Mouse (Mus musculus) cerebellum, postnatal 4 days (tissue): Measurements from ENCODE around the gene Trex1.

Experiments used
- DNase-seq, 2 experiments: peaks; one replicate each; pipeline ENCODE4 v3.0.0; 2022; ENCODE audit warnings: low spot score in 2 of 2, mixed read lengths in 1 of 2

Gene Trex1

DNA sequence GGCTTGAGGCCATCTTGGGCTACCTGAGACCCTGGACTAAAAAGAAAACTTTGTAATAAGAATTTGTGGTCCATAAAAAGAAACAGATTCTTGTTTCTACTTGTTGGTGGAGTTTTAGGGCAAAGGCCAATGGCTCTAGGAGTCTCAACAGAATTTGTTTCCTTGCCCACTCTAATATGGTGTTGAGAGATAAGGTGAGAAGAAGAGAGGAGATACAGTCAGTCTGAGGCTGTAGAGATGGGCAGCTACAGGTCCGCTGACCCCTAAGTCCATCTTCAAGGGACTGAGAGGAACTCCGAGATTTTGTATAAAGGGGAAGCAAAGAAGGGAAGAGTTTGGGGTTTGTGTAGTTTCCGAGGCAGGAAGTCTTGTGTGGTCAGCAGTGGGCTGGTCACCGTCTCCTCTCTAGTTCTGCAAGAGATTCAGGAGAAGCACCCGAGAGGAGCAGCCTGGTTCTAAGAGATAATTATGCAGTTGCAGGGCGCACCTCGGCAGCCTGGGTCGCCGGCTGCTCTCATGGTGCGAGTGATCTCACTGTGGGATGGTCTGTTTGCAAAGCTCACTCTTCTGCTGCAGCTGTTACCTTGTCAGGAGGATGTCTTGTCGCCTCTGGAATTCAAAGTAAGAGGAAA lies 42.4 kb downstream of the Trex1 start:
- no peak for DNase-seq

DNA sequence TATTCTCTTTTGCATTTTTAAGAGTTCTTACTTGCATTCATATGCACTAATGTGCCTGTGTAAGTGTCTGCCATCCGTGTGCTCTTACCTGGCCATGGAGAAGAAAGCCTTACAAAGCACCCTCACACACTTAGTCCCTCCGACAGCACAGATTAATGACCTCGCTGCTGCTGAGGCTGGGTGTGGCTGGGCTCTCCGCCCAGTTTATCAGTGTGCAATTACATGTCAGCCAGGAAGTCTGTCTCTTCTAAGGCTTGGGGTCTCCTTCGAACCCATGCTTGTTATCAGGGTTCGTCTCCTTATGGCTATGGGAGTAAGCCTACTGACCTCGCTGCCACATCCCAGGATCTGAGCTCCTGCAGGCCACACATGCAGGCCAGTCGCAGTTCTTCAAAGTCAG lies 44.1 kb downstream of the Trex1 start:
- no peak for DNase-seq

DNA sequence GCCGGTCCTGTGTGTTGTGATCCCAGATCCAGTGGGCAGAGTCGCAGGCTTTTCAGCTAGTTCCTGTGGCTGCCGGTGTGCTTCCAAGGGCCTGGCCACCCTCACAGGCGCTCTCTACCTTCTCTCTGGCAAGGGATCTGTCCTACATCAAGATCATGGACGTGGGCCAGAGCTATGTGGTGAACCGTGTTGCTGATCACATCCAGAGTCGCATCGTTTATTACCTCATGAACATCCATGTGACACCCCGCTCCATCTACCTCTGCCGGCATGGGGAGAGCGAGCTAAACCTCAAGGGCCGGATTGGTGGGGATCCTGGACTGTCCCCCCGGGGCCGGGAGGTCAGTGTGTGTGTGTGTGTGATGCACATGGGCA lies 49.2 kb downstream of the Trex1 start:
- no peak for DNase-seq

DNA sequence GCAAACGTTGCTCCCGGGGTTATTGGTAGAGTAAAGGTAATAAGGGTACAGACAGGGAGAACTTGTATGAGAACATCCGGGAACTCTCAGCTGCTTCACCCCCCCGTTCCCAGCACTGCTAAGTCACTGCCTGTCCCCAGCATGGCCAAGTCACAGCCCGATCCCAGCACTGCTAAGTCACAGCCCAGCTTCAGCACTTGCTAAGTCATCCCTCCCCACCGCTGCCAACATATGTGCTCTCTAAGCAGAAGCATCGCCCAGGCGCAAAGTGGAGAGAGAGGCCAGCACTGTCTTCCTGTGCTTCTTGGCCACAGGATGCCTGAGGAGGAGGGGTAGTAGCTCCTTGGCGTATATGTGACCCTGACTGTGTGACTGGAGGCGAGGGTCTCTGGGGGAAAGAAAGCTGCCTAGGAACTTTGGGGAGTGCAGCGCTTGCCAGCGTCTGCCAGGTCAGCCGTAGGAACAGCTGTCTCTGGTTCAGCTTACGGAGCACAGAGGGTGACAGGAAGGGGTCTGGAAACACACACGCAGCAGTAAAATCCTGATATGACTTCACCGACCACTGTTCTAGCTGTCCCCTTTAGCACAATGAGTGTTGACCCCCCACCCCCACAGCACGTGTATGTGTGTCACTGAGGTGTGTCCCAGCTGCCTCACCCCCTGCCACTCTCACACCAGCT lies 49.8 kb downstream of the Trex1 start:
- DNase-seq: no peak

DNA sequence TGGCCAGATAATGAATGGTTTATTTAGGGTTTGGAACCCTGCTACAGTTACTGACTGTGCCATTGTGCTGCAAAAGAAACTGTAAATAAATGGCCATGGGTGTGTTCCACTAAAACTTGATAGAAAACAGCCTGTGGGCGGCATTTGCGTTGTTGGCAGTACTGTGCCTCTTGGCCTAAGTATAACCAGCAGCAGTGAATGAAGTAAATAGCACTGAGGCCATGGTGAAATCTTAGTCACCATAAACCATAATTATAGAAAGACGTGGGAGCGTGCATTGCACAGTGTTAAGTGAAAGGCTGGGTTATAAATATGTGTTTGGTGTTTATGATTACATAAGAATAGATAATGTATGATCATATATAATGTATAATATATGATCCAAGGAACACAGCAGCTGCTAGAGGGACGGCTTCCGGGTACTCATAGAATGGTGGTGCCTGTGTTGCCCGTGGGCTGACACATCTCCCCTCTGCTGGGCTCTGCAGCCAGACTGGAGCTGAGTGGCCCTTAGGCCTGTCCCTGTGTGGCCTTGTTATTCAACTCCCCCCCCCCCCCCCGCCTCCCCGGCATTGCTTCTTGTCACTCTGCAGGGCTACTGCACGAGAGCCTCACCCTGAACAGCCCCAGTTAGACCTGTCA lies 50.4 kb downstream of the Trex1 start:
- DNase-seq: no peak

DNA sequence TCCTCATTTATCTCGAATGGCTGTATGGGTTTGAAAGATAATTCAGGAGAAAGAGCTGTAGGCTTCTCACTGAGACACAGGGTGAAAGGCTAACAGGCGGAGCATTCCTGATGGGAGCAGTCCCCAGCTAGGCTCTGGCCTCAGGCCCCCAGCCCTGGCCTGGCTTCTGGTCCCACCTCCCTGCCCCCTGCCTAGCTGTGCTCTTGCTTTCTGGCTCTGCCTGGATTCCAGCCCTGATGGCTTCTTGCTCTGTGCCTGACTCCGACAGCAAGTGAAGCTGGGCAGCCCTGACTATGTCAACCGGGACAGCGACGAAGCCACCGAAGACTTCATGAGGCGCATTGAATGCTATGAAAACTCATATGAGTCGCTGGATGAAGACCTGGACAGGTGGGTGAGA lies 51.5 kb downstream of the Trex1 start:
- DNase-seq: no peak
